Mouse (Mus musculus) thymus, postnatal 36 days (tissue): ENCODE data around the gene Ramp3.

ENCODE experiments used
- DNase-seq, 2 experiments: peaks; one replicate each; pipeline ENCODE4 v3.0.0; 2022; ENCODE audit warnings: mixed read lengths in 2 of 2

The Ramp3 gene

GRCm38 (mm10) chr11:6658271-6658670 is at the start of gene Ramp3:
Ramp3 (plus strand) TSS chr11:6658521.
- DNase-seq: peak; percentile 54 to 60

GRCm38 (mm10) chr11:6615250-6616205 is 42.8 kb upstream of the Ramp3 start:
- no peak for DNase-seq

- DNase-seq: no peak
Observed at GRCm38 (mm10) chr11:6623704-6624103, 34.6 kb upstream of the Ramp3 start.

GRCm38 (mm10) chr11:6624619-6625382 is 33.5 kb upstream of the Ramp3 start:
- no peak for DNase-seq

GRCm38 (mm10) chr11:6625478-6626387 is 32.6 kb upstream of the Ramp3 start, which contains the start of gene Tbrg4:
Tbrg4 (minus strand) TSS chr11:6626067.
- DNase-seq: peak; percentile 90 to 91

GRCm38 (mm10) chr11:6626388-6626772 is 31.9 kb upstream of the Ramp3 start:
- DNase-seq: no peak

GRCm38 (mm10) chr11:6627731-6628130 is 30.6 kb upstream of the Ramp3 start:
- peak; percentile 30 to 43 for DNase-seq

- DNase-seq: peak; percentile 67
Observed at GRCm38 (mm10) chr11:6628568-6628967, 29.8 kb upstream of the Ramp3 start.

GRCm38 (mm10) chr11:6629655-6630054 is 28.7 kb upstream of the Ramp3 start:
- DNase-seq: peak in 1 of 2 experiments; percentile 34

- DNase-seq: peak; percentile 37
Observed at GRCm38 (mm10) chr11:6636150-6636549, 22.2 kb upstream of the Ramp3 start.

GRCm38 (mm10) chr11:6638537-6638936 is 19.8 kb upstream of the Ramp3 start, which contains the start of gene Wap:
Wap (minus strand) TSS chr11:6638637.
- DNase-seq: no peak

GRCm38 (mm10) chr11:6639072-6639471 is 19.2 kb upstream of the Ramp3 start:
- no peak for DNase-seq

- no peak for DNase-seq
Observed at GRCm38 (mm10) chr11:6644566-6644965, 13.8 kb upstream of the Ramp3 start.

GRCm38 (mm10) chr11:6647831-6648724 is 10.2 kb upstream of the Ramp3 start:
- DNase-seq: no peak

- DNase-seq: peak; percentile 52 to 77
Observed at GRCm38 (mm10) chr11:6650519-6650918, 7.8 kb upstream of the Ramp3 start.

GRCm38 (mm10) chr11:6652978-6653377 is 5.3 kb upstream of the Ramp3 start:
- peak in 1 of 2 experiments; percentile 23 for DNase-seq

- peak; percentile 65 to 71 for DNase-seq
Observed at GRCm38 (mm10) chr11:6654903-6655302, 3.4 kb upstream of the Ramp3 start.

GRCm38 (mm10) chr11:6661206-6661605 is 2.9 kb downstream of the Ramp3 start:
- no peak for DNase-seq

- no peak for DNase-seq
Observed at GRCm38 (mm10) chr11:6666634-6667033, 8.3 kb downstream of the Ramp3 start.

GRCm38 (mm10) chr11:6669041-6669440 is 10.7 kb downstream of the Ramp3 start:
- DNase-seq: no peak

GRCm38 (mm10) chr11:6670044-6670443 is 11.7 kb downstream of the Ramp3 start:
- no peak for DNase-seq
